Mouse (Mus musculus): Measurements from ENCODE around the gene Endog. TPM values are rescaled to one million over a fixed set of nuclear protein-coding genes. Genes with fewer than 3 reads are reported as not detected.
"Not testable (repeated sequence)": the region's sequence is repeated elsewhere in the genome, so short reads cannot be mapped to it uniquely, and the experiment has no call there.

Gene Endog
- 17.9 and 18.4 TPM in 2 replicates for polyA plus RNA-seq (2016; fragmentation: Nextera tagmentation; extraction: Ambion mirVana)

DNA sequence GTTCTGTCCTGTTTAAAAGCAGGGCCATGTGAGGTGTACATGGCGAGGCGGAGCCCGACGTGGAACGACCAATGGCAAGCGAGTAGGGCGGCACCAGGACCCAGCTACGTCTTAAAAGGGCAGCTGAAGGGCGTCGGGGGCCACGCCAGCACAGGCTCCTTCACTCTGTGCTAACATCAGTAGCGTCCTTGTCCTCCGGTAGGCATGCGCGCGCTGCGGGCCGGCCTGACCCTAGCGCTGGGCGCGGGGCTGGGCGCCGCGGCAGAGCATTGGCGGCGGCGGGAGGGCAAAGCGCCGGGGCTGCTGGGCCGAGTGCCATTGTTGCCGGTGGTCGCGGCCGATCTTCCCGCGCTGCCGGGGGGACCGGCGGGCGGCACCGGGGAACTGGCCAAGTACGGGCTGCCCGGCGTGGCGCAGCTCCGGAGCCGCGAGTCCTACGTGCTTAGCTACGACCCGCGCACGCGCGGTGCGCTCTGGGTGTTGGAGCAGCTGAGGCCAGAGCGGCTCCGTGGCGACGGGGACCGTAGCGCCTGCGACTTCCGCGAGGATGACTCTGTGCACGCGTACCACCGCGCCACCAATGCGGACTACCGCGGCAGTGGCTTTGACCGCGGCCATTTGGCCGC is at the start of gene Endog:
Gene Endog (plus strand): TSS at position 123 of the 626 bp plus-strand sequence.
- WGBS: under 1% methylated on average over 74 of the region's 75 CpGs
- Histone ChIP-seq H3K36me3 (peaks cover 43% of the 10 kb centered on the region), H3K27ac (peak within 1 kb of the TSS; percentile 90), H3K4me2 (peak within 1 kb of the TSS; percentile 95), H3K4me1 (replicated peaks) (peaks cover 8% of the 10 kb centered on the region), H3K4me3 (replicated peaks) (peak within 1 kb of the TSS; percentile 75), H3K9ac (replicated peaks) (peak within 1 kb of the TSS; percentile 74), H3K9me3 (peaks cover 14% of the 10 kb centered on the region; the same call in 1 of the 2 replicates), H3K27me3 (no peaks in the 10 kb centered on the region)
- peak; percentile 88 for ATAC-seq (ENCODE audit: insufficient number of reproducible peaks, insufficient read depth, low FRiP score, low TSS enrichment, low read depth)

DNA sequence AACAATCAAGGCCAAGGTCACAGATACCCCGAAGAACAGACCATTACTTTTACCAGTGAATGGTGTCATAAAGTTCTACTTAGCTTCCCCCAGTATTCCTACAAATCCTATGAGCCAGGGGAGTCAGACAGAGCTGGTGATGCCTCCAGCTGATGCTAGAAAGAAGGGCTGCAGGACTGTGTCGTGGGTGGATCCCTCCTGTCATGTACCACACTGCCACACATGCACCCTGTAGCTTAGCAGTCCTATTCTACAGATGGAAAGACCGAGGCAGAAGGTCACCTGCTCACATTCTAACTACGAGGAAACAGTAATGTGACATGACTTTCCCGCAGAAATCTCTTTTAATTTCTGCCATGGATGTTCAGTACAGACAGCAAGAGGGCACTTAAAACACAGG is 48.5 kb upstream of the Endog start:
- peak overlapping the region; percentile 88 for H3K4me2 ChIP-seq
- H3K9ac ChIP-seq (replicated peaks): no peak overlapping the region
- H3K4me3 ChIP-seq (replicated peaks): no peak overlapping the region

DNA sequence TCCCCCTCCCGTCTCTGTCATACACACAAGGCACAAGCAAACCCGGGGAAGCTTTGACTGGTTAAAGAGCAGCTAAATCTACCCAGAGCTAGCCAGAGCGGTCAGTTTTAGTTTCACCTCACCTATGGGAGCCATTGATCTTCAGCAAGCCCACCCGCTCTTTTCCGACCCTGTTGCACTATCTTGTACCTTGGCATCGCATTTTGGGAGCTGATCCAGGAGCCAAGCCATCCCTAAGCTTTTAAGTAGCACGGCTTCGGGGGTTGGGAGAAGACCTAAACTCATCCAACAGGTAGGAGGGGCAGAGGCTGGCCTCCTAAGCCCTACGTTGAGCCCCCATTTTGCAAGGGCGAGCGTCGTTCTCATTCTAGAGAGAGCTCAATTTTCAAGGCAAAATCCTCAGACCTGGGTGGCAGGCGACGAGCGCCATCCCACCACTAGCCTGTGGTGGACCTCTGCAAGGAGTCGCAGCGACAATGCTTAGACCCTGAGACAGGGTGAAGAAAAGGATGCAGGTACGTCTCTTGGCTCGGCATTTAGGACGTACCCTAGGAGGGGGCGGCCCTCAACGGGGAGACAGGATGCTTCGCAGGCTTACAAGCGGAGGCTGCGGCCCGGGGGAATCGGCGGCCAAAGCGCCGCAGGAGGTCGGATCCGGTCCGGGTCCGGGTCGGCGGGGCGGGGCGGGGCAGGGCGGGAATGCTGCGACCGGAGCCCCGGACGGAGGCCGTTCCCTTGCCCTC is 47.4 kb upstream of the Endog start:
- Histone ChIP-seq H3K4me2 (peak overlapping the region; percentile 88), H3K27me3 (no peaks in the 10 kb centered on the region), H3K4me1 (replicated peaks) (peaks cover 20% of the 10 kb centered on the region), H3K9me3 (no peaks in the 10 kb centered on the region), H3K36me3 (peaks cover 8% of the 10 kb centered on the region; the same call in 1 of the 2 replicates), H3K9ac (replicated peaks) (peak overlapping the region; percentile 90), H3K27ac (peak overlapping the region; percentile 88), H3K4me3 (replicated peaks) (peak overlapping the region; percentile 86)
- peak; percentile 71 for ATAC-seq (ENCODE audit: insufficient number of reproducible peaks, insufficient read depth, low FRiP score, low TSS enrichment, low read depth)
- under 1% methylated on average over 36 of the region's 44 CpGs for WGBS

More for the DNA sequence above, 48.5 kb upstream of the Endog start:
- H3K36me3 ChIP-seq: peaks cover 12% of the 10 kb centered on the region; the same call in 1 of the 2 replicates
- whole genome bisulfite sequencing: 90% methylated on average over 5 of the region's 5 CpGs
- H3K27me3 ChIP-seq: no peaks in the 10 kb centered on the region
- no peaks in the 10 kb centered on the region for H3K9me3 ChIP-seq
- H3K27ac ChIP-seq: no peak overlapping the region
- ATAC-seq (ENCODE audit: insufficient number of reproducible peaks, insufficient read depth, low FRiP score, low TSS enrichment, low read depth): no peak
- peaks cover 20% of the 10 kb centered on the region for H3K4me1 ChIP-seq (replicated peaks)

DNA sequence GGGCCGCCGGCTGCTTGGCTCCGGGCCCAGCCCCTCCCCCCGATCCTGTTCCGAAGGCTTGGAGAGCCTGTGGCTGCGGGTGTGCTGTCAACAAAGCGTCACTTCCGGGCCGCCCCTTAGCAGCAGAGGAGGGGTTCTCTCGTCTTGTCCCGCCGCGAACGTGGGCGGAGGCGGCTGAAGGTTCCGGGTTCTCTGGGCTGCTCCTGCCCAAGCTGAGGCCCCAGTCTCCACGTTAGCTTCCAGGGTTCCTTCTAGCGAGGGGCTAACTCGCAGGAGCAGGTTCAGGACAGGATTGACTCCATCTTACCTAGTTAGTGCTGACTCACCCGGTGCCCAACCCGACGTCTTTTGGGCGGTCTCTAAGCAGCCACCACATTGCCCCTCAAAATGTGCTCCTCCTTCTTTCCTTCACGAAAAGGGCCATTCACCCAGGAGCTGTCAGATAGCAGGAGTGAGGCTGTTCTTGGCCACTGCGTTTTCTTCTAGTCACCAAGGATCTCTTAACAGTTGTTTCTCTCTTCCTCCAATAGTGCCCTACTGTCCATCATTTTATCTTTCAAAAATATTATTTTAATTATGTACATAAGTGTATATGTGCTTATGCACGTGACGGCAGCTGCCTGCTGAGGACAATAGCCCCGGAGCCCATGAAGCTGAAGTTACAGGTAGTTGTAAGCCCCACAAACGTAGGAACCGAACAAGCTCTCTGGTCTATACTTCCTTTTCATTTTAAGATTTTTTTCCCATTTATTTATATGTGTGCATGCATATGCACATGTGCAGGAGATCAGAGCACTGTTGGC is 46.6 kb upstream of the Endog start, which contains the start of gene Zer1:
Gene Zer1 (minus strand): TSS at position 114 of the 803 bp plus-strand sequence.
- WGBS: 11% methylated on average over 31 of the region's 31 CpGs
- no peaks in the 10 kb centered on the region for H3K9me3 ChIP-seq

DNA sequence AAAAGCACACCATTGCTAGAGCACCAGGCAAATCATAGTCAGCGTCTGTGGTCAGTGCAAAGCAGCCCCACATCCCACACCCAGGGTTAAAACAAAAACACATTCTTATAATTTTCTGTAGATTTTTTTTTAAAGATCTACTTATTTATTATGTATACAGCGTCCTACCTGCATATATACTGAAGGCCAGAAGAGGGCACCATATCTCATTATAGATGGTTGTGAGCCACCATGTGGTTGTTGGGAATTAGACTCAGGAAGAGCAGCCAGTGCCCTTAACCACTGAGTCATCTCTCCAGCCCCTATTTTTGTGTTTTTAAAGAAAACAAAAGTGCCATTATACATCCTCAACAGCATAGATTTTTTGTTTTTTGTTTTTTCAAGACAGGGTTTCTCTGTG is 42.5 kb upstream of the Endog start:
- 30% methylated on average over 2 of the region's 2 CpGs for WGBS
- no peak for ATAC-seq (ENCODE audit: insufficient number of reproducible peaks, insufficient read depth, low FRiP score, low TSS enrichment, low read depth)

More for the DNA sequence above, 46.6 kb upstream of the Endog start, which contains the start of gene Zer1:
- peak within 1 kb of the TSS; percentile 88 for H3K4me2 ChIP-seq
- peak within 1 kb of the TSS; percentile 86 for H3K4me3 ChIP-seq (replicated peaks)
- H3K36me3 ChIP-seq: peaks cover 4% of the 10 kb centered on the region; the same call in 1 of the 2 replicates
- peak; percentile 92 for ATAC-seq (ENCODE audit: insufficient number of reproducible peaks, insufficient read depth, low FRiP score, low TSS enrichment, low read depth)
- H3K4me1 ChIP-seq (replicated peaks): peaks cover 20% of the 10 kb centered on the region
- peak within 1 kb of the TSS; percentile 90 for H3K9ac ChIP-seq (replicated peaks)
- peak within 1 kb of the TSS; percentile 88 for H3K27ac ChIP-seq
- no peaks in the 10 kb centered on the region for H3K27me3 ChIP-seq

DNA sequence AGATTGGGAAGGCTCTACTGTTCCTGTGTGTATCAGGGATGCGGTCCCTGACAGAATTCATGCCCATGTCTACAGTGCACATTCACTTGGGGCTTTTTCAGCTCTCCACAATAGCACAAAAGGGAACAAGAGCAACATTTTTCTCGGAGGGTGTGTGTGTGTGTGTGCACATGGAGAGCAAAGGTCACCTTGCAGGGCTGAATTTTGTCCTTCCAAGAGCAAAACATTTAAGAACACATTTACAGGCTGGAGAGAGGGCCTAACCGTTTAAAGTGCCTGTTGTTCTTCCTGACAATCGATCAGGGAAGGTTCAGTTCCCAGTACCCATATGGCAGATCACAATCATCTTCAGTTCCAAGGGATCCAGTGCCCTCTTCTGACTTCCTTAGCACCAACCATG is 41.1 kb upstream of the Endog start:
- WGBS: 89% methylated on average over 4 of the region's 4 CpGs

More for the DNA sequence above, 42.5 kb upstream of the Endog start:
- H3K9ac ChIP-seq (replicated peaks): no peak overlapping the region
- no peak overlapping the region for H3K27ac ChIP-seq
- no peak overlapping the region for H3K4me2 ChIP-seq
- no peaks in the 10 kb centered on the region for H3K9me3 ChIP-seq
- no peak overlapping the region for H3K4me3 ChIP-seq (replicated peaks)
- H3K27me3 ChIP-seq: no peaks in the 10 kb centered on the region
- H3K4me1 ChIP-seq (replicated peaks): peaks cover 16% of the 10 kb centered on the region
- no peaks in the 10 kb centered on the region for H3K36me3 ChIP-seq

DNA sequence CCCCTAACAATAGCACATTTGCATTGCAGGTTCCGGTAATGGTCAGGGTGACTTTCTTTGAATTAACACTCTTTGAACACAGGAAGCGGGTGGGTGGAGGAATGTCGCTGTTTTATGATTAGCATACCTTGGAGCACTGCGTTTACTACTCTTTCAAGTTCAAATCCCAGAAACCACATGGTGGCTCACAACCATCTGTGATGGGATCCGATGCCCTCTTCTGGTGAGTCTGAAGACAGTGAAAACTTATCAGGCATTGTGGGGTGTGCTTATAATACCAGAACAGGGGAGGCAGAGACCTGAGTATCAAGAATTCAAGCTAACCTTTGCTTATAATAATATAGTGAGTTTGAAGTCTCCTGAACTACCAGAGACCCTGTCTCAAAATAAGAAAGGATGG is 40.1 kb upstream of the Endog start:
- H3K4me2 ChIP-seq; H3K27ac ChIP-seq; H3K27me3 ChIP-seq; H3K9ac ChIP-seq (replicated peaks); H3K4me3 ChIP-seq (replicated peaks); ATAC-seq (ENCODE audit: insufficient number of reproducible peaks, insufficient read depth, low FRiP score, low TSS enrichment, low read depth); H3K9me3 ChIP-seq: not testable (repeated sequence)
- peaks cover 21% of the 10 kb centered on the region for H3K4me1 ChIP-seq (replicated peaks)
- WGBS: 57% methylated on average over 5 of the region's 5 CpGs
- H3K36me3 ChIP-seq: peaks cover 11% of the 10 kb centered on the region

More for the DNA sequence above, 41.1 kb upstream of the Endog start:
- H3K4me3 ChIP-seq (replicated peaks): no peak overlapping the region
- no peaks in the 10 kb centered on the region for H3K27me3 ChIP-seq
- H3K4me2 ChIP-seq: no peak overlapping the region
- H3K36me3 ChIP-seq: peaks cover under 1% of the 10 kb centered on the region; the same call in 1 of the 2 replicates
- H3K9me3 ChIP-seq: no peaks in the 10 kb centered on the region
- no peak for ATAC-seq (ENCODE audit: insufficient number of reproducible peaks, insufficient read depth, low FRiP score, low TSS enrichment, low read depth)
- H3K9ac ChIP-seq (replicated peaks): no peak overlapping the region
- H3K27ac ChIP-seq: no peak overlapping the region
- H3K4me1 ChIP-seq (replicated peaks): peaks cover 22% of the 10 kb centered on the region

DNA sequence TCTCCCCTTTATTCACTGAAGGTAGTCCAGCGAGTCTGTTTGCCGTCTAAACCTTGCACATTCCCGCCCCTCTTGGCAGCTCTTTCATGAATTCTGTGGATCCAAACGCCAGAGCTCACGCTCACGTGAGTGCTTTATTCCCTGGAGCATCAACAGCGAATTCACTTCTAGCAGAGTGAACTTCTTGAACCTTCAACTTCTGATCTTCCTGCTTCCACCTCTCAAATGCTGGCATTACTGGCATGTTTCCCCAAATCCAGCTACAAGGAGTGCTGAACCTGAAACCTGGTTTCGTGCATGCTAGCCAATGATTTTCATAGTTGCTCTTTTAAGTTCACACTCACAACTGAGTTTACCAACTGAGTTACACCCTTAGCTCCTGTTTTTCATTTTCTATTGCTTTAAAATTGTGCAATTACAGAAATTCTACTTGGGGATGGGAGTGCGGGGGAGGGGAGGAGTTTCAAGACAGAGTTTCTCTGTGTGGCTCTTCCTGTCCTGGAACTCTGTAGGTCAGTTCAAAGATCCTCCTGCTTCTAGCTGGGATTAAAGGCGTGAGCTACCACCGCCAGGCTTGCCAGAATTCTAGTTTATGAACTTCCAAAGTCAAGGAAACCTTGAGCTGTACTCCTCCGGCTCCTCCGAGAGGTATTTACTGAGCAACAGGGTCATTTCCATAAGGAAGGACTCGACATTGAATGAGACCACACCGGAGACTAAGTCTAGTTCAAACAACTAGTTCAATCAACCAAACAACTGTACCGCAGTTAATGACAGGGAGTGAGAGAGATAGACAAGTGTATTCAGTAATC is 38.3 kb upstream of the Endog start:
- Histone ChIP-seq H3K27ac (peak overlapping the region; percentile 81), H3K4me1 (replicated peaks) (peaks cover 21% of the 10 kb centered on the region), H3K4me3 (replicated peaks) (peak overlapping the region; percentile 68), H3K36me3 (peaks cover 29% of the 10 kb centered on the region), H3K4me2 (peak overlapping the region; percentile 94), H3K9me3 (no peaks in the 10 kb centered on the region), H3K27me3 (no peaks in the 10 kb centered on the region), H3K9ac (replicated peaks) (peak overlapping the region; percentile 67)
- 29% methylated on average over 16 of the region's 16 CpGs for WGBS
- ATAC-seq (ENCODE audit: insufficient number of reproducible peaks, insufficient read depth, low FRiP score, low TSS enrichment, low read depth): peak; percentile 33

DNA sequence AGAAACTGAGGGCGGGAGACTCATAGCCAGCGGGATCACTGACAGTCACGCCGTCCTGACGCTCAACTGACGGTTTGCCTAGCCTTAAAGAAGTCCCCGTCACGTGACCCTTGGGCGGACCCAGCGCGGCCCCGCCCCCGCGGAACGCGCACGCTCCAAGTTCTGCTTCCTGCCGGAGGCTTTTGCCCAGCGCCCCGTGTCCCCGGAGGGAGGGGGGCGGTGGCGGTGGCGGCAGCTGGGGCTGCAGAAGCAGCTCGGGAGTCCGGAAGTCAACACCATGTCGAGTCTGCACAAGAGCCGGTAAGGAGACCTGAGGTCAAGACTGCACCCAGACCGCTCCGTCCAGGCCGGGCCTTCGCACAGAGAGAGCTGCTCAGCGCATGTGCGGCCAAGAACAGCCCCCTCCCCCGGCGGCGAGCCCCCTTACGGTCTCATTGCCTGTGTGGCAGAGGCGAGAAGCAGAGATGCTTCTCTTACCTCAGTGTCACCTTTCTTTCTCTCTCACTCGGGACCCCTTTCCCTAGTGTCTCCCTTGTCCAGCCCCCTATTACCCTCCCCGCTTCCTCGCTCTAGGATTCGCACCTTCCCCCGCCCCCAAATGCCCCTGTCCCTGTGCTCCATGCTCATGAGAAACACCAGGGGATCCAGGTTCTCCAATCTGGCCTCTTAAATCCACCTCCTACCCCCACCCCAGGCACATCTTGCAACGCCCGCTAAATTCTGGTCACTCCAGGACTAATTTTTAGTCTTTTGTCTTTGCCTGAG is 37.5 kb upstream of the Endog start, which contains the start of gene Tbc1d13:
Gene Tbc1d13 (plus strand): TSS at position 134 of the 765 bp plus-strand sequence.
- Histone ChIP-seq H3K36me3 (peaks cover 37% of the 10 kb centered on the region), H3K4me2 (peak within 1 kb of the TSS; percentile 94), H3K27me3 (no peaks in the 10 kb centered on the region), H3K4me3 (replicated peaks) (peak within 1 kb of the TSS; percentile 68), H3K9ac (replicated peaks) (peak within 1 kb of the TSS; percentile 67), H3K9me3 (no peaks in the 10 kb centered on the region), H3K4me1 (replicated peaks) (peaks cover 21% of the 10 kb centered on the region), H3K27ac (peak within 1 kb of the TSS; percentile 81)
- peak; percentile 91 for ATAC-seq (ENCODE audit: insufficient number of reproducible peaks, insufficient read depth, low FRiP score, low TSS enrichment, low read depth)
- WGBS: under 1% methylated on average over 43 of the region's 46 CpGs

DNA sequence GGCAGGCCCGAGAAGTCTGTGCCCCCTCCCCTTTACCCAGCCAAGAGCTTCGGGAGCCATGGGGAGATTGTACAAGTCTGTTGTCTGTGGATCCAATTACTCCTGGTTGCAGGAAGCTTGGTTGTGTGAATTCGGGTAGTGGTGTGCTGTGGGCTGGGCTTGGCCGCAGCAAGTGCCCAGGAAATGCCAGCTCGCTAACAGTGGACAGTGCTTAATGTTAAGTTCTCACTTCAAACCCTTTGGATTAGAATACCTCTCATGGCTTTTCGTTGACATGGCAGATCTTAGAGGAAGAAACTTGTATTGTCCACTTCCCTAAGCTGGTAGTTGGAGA is 36.9 kb upstream of the Endog start:
- no peaks in the 10 kb centered on the region for H3K9me3 ChIP-seq
- peak overlapping the region; percentile 68 for H3K4me3 ChIP-seq (replicated peaks)
- peaks cover 21% of the 10 kb centered on the region for H3K4me1 ChIP-seq (replicated peaks)
- H3K4me2 ChIP-seq: peak overlapping the region; percentile 94
- peaks cover 40% of the 10 kb centered on the region for H3K36me3 ChIP-seq
- H3K27me3 ChIP-seq: no peaks in the 10 kb centered on the region
- ATAC-seq (ENCODE audit: insufficient number of reproducible peaks, insufficient read depth, low FRiP score, low TSS enrichment, low read depth): no peak
- 0 out of 2 replicates have a peak overlapping the region, but pooled peaks have one; percentile 35 for H3K27ac ChIP-seq
- peak overlapping the region; percentile 67 for H3K9ac ChIP-seq (replicated peaks)
- WGBS: 26% methylated on average over 6 of the region's 6 CpGs
